In the genomic region with DNA sequence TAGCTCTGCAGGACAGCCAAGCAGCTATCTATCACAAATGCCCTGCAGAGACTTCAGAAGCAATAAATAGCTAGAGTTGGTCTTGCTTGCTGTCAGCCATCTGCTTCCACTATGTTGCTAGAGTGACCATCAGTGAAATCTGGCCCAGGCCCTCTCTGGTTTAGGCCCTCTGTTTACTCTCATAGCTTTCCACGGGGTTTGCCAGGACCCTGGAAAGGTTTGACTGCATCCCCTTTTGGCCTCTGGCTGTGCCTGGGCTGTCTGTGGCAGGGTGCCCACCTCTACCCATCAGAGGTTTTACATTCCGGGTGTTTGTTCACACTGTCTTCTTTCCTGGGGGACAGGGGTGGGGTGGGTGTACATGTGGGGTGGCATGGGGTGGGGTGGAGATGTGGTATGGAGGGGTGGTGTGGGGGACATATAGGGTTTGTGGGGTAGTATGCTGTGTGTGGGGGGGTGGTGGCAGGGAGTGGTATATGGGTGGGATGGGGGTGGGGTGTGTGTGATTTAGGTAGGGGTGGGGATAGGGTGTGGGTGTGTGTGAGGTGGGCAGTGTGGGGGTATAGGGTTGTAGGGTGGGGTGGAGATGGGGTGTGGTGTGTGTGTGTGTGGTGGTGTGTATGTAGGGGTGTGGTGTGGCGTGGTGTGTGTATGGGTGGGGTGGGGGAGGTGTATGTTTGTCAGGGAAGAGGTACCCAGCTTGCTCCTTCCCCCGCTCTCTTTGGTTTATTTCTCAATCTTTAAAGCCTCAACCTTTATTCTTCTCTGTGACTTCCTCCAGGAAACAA, we compare ENCODE assay signal across 25 mouse cellular contexts.
DNase-seq lines count a peak whose midpoint lies in the region; ATAC-seq and TF ChIP-seq lines count a peak whose summit lies in the region.
"Had no signal": no experiment of that assay in that cellular context is flagged by ENCODE, and none has a peak within 500 bp of the region (broad histone marks: within the 10 kb centered on the region; RNA-seq: fewer than 3 reads in every experiment).

No protein-coding gene starts in this region.

- no peak overlapping the region for H3K9ac ChIP-seq in midbrain, embryonic 11.5 days (ENCODE audit: low read length)
- H3K9ac ChIP-seq in midbrain, postnatal 0 days (replicated peaks; ENCODE audit: low read length, poor library complexity, severe bottlenecking), result no peak overlapping the region
- H3K9ac ChIP-seq: embryonic facial prominence, embryonic 15.5 days; hindbrain, embryonic 15.5 days; limb, embryonic 13.5 days; liver, embryonic 12.5 days; neural tube, embryonic 15.5 days; stomach, embryonic 15.5 days had no signal

- no peaks in the 10 kb centered on the region for H3K27me3 ChIP-seq in midbrain, embryonic 11.5 days (ENCODE audit: control insufficient read depth, insufficient read depth, low read length)
- H3K27me3 ChIP-seq in midbrain, embryonic 10.5 days (ENCODE audit: low read depth, poor library complexity, severe bottlenecking), result no peaks in the 10 kb centered on the region
- no peaks in the 10 kb centered on the region for H3K27me3 ChIP-seq in midbrain, postnatal 0 days (ENCODE audit: insufficient read depth, low read length)
- H3K27me3 ChIP-seq: embryonic facial prominence, embryonic 15.5 days; hindbrain, embryonic 15.5 days; liver, embryonic 12.5 days; neural tube, embryonic 15.5 days; stomach, embryonic 15.5 days had no signal

- no peaks in the 10 kb centered on the region for H3K36me3 ChIP-seq in midbrain, embryonic 11.5 days (ENCODE audit: control insufficient read depth, insufficient read depth, low read length)
- no peaks in the 10 kb centered on the region for H3K36me3 ChIP-seq in midbrain, embryonic 10.5 days
- no peaks in the 10 kb centered on the region for H3K36me3 ChIP-seq in midbrain, postnatal 0 days (ENCODE audit: insufficient read depth, low read length)
- H3K36me3 ChIP-seq: embryonic facial prominence, embryonic 15.5 days; hindbrain, embryonic 15.5 days; limb, embryonic 13.5 days; liver, embryonic 12.5 days; neural tube, embryonic 15.5 days; stomach, embryonic 15.5 days had no signal

- no peaks in the 10 kb centered on the region for H3K4me1 ChIP-seq in midbrain, embryonic 11.5 days (ENCODE audit: control insufficient read depth, insufficient read depth, low read length)
- H3K4me1 ChIP-seq in midbrain, embryonic 10.5 days, result no peaks in the 10 kb centered on the region
- no peaks in the 10 kb centered on the region for H3K4me1 ChIP-seq in midbrain, postnatal 0 days (ENCODE audit: insufficient read depth, low read length)
- H3K4me1 ChIP-seq: embryonic facial prominence, embryonic 15.5 days; hindbrain, embryonic 15.5 days; liver, embryonic 12.5 days; stomach, embryonic 15.5 days had no signal

- ATAC-seq in midbrain, embryonic 11.5 days (ENCODE audit: low FRiP score), result 0 out of 2 replicates have a peak, but pooled peaks have one; percentile 44
- peak; percentile 16; the same call in 1 of the 2 replicates for ATAC-seq in midbrain, postnatal 0 days (ENCODE audit: low FRiP score)
- ATAC-seq: intestine, embryonic 16.5 days; liver, embryonic 12.5 days had no signal

- H3K4me3 ChIP-seq in midbrain, embryonic 11.5 days (ENCODE audit: low read depth, low read length), result no peak overlapping the region
- H3K4me3 ChIP-seq in midbrain, embryonic 10.5 days, result no peak overlapping the region
- H3K4me3 ChIP-seq in midbrain, postnatal 0 days (ENCODE audit: low read depth, low read length), result no peak overlapping the region
- H3K4me3 ChIP-seq: embryonic facial prominence, embryonic 15.5 days; hindbrain, embryonic 15.5 days; limb, embryonic 13.5 days; liver, embryonic 12.5 days; neural tube, embryonic 15.5 days; stomach, embryonic 15.5 days had no signal

- DNase-seq in cerebellum, postnatal 14 days, result peak; percentile 67
- DNase-seq in cerebellum, adult 8-10 months, result no peak
- DNase-seq in heart, postnatal 4 days, result peak; percentile 11
- DNase-seq in heart, adult 18-20 months, result no peak
- DNase-seq in midbrain, embryonic 11.5 days (ENCODE audit: low spot score, missing footprints), result no peak
- no peak for DNase-seq in midbrain, embryonic 10.5 days (ENCODE audit: low spot score)
- DNase-seq in midbrain, postnatal 0 days (ENCODE audit: low spot score), result no peak
- DNase-seq: adrenal gland, postnatal 25 days; embryo, embryonic 11 days; gastrocnemius, postnatal 10 days; kidney, adult 9 months; kidney, postnatal 14 days; lung, adult 18-20 months; lung, postnatal 10 days; right cerebral cortex, adult 18-20 months; right cerebral cortex, postnatal 4 days; thymus, postnatal 25 days had no signal

- no peak overlapping the region for H3K4me2 ChIP-seq in midbrain, embryonic 11.5 days
- H3K4me2 ChIP-seq in midbrain, postnatal 0 days (ENCODE audit: low read depth, low read length, poor library complexity, severe bottlenecking), result no peak overlapping the region
- H3K4me2 ChIP-seq: embryonic facial prominence, embryonic 15.5 days; heart, embryonic 11.5 days; hindbrain, embryonic 15.5 days; limb, embryonic 13.5 days; liver, embryonic 12.5 days; neural tube, embryonic 15.5 days; stomach, embryonic 15.5 days had no signal

- H3K27ac ChIP-seq in midbrain, embryonic 11.5 days (ENCODE audit: low read depth, low read length), result no peak overlapping the region
- H3K27ac ChIP-seq in midbrain, embryonic 10.5 days (replicated peaks), result no peak overlapping the region
- H3K27ac ChIP-seq in midbrain, postnatal 0 days (ENCODE audit: low read depth, low read length), result no peak overlapping the region
- H3K27ac ChIP-seq: embryonic facial prominence, embryonic 15.5 days; hindbrain, embryonic 15.5 days; limb, embryonic 13.5 days; liver, embryonic 12.5 days; neural tube, embryonic 15.5 days; stomach, embryonic 15.5 days had no signal

- no peak for TF ChIP-seq CTCF in midbrain, postnatal 0 days (IDR thresholded peaks at IDR 0.05)

- no peaks in the 10 kb centered on the region for H3K9me3 ChIP-seq in midbrain, embryonic 11.5 days (ENCODE audit: control insufficient read depth, low read length)
- no peaks in the 10 kb centered on the region for H3K9me3 ChIP-seq in midbrain, embryonic 10.5 days (replicated peaks)
- H3K9me3 ChIP-seq in midbrain, postnatal 0 days (ENCODE audit: low read length), result no peaks in the 10 kb centered on the region
- H3K9me3 ChIP-seq: embryonic facial prominence, embryonic 15.5 days; hindbrain, embryonic 15.5 days; limb, embryonic 13.5 days; liver, embryonic 12.5 days; neural tube, embryonic 15.5 days; stomach, embryonic 15.5 days had no signal

- 77% methylated on average over 4 of the region's 4 CpGs for WGBS in midbrain, embryonic 11.5 days
- WGBS in midbrain, embryonic 10.5 days, result 87% methylated on average over 4 of the region's 4 CpGs
- WGBS in midbrain, postnatal 0 days, result 89% methylated on average over 4 of the region's 4 CpGs

Comparison
In these comparisons a context has a peak if more than half of its experiments do, and no peak if none do; other contexts are left out.
1. DNase-seq: peak in cerebellum, postnatal 14 days (2 of 2) and heart, postnatal 4 days (single experiment); none in cerebellum, adult 8-10 months (single experiment), heart, adult 18-20 months (0 of 2), midbrain, embryonic 11.5 days (single experiment), midbrain, embryonic 10.5 days (single experiment) and midbrain, postnatal 0 days (single experiment).